Mouse (Mus musculus) ovary, postnatal 14 days (tissue): ENCODE measurements around the gene Ptpa.
"Not testable (repeated sequence)": the region's sequence is repeated elsewhere in the genome, so short reads cannot be mapped to it uniquely, and the experiment has no call there.

Experiments
- DNase-seq: peaks from one replicate; pipeline ENCODE4 v3.0.0; 2022; ENCODE audit warnings: low spot score

Gene Ptpa

GRCm38 (mm10) chr2:30402351-30402826 is 13.4 kb upstream of the Ptpa start:
- DNase-seq: no peak

- DNase-seq: no peak
Measured at GRCm38 (mm10) chr2:30402843-30403242, 13.0 kb upstream of the Ptpa start.

- no peak for DNase-seq
Measured at GRCm38 (mm10) chr2:30403870-30404269, 12.0 kb upstream of the Ptpa start.

GRCm38 (mm10) chr2:30407221-30407620 is 8.6 kb upstream of the Ptpa start:
- DNase-seq: no peak

- no peak for DNase-seq
Measured at GRCm38 (mm10) chr2:30407778-30408177, 8.1 kb upstream of the Ptpa start.

- no peak for DNase-seq
Measured at GRCm38 (mm10) chr2:30408452-30409100, 7.3 kb upstream of the Ptpa start.

- DNase-seq: no peak
Measured at GRCm38 (mm10) chr2:30409454-30410176, 6.2 kb upstream of the Ptpa start.

- DNase-seq: no peak
Measured at GRCm38 (mm10) chr2:30413038-30413973, 2.5 kb upstream of the Ptpa start.

GRCm38 (mm10) chr2:30414101-30414500 is 1.7 kb upstream of the Ptpa start:
- no peak for DNase-seq

GRCm38 (mm10) chr2:30414681-30415080 is 1.2 kb upstream of the Ptpa start:
- no peak for DNase-seq

GRCm38 (mm10) chr2:30415157-30415935 is 493 bp upstream of the Ptpa start, which contains the start of gene Crat:
Crat (minus strand) TSS chr2:30415813.
- peak; percentile 79 for DNase-seq

GRCm38 (mm10) chr2:30416649-30416965 is 768 bp downstream of the Ptpa start:
- DNase-seq: no peak

GRCm38 (mm10) chr2:30417154-30417553 is 1.3 kb downstream of the Ptpa start:
- not testable (repeated sequence) for DNase-seq

GRCm38 (mm10) chr2:30417595-30418165 is 1.8 kb downstream of the Ptpa start:
- no peak for DNase-seq

- no peak for DNase-seq
Measured at GRCm38 (mm10) chr2:30418259-30418658, 2.4 kb downstream of the Ptpa start.

- DNase-seq: no peak
Measured at GRCm38 (mm10) chr2:30419112-30419511, 3.3 kb downstream of the Ptpa start.

- DNase-seq: no peak
Measured at GRCm38 (mm10) chr2:30421432-30421831, 5.6 kb downstream of the Ptpa start.

GRCm38 (mm10) chr2:30429156-30429555 is 13.3 kb downstream of the Ptpa start:
- no peak for DNase-seq

- peak; percentile 58 for DNase-seq
Measured at GRCm38 (mm10) chr2:30435326-30436155, 19.7 kb downstream of the Ptpa start.

- DNase-seq: no peak
Measured at GRCm38 (mm10) chr2:30436156-30436545, 20.3 kb downstream of the Ptpa start.
